In the genomic region with DNA sequence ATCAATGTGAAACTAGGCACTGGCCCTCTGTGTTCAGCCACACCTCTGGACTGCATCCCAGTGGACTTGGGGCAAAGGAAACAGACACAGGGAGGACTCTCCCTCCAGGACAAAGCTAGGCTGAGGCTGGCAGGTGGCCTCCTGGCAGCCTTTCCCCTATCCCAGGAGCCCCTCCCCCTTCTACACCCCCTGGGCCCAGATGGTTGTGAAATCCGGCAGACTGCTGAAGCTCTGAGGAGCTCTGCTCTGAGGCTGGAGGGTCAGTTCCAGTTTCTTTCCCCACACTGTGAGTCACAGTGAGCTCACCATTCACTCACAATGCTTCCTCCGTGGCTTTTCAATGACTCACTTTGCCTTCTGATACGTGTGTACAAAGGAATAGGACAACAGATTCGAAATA, we compare ENCODE assay signal across 8 mouse cellular contexts. TPM values are rescaled to one million over a fixed set of nuclear protein-coding genes. Genes with fewer than 3 reads are reported as not detected.
DNase-seq lines count a peak whose midpoint lies in the region; ATAC-seq lines count a peak whose summit lies in the region.

No protein-coding gene starts in this region.

- DNase-seq in liver = peak; percentile 35
- DNase-seq in embryonic facial prominence, embryonic 10.5 days (ENCODE audit: low spot score) = peak; percentile 41
- DNase-seq in kidney, postnatal 14 days = peak; percentile 75
- DNase-seq in lung, postnatal 14 days = peak; percentile 73
- peak; percentile 59 to 63 for DNase-seq in right cerebral cortex, postnatal 10 days (ENCODE audit: low spot score in 2 of 2)
- DNase-seq in spleen, adult 18-20 months = no peak

- no peaks in the 10 kb centered on the region for H3K9me3 ChIP-seq in liver, embryonic 12.5 days (replicated peaks)
- no peaks in the 10 kb centered on the region for H3K9me3 ChIP-seq in embryonic facial prominence, embryonic 10.5 days
- no peaks in the 10 kb centered on the region for H3K9me3 ChIP-seq in heart, embryonic 13.5 days

- WGBS in liver, embryonic 12.5 days (ENCODE audit: insufficient replicate concordance) = 30% methylated on average over 4 of the region's 4 CpGs
- 26% methylated on average over 4 of the region's 4 CpGs for WGBS in embryonic facial prominence, embryonic 10.5 days
- 23% methylated on average over 4 of the region's 4 CpGs for WGBS in heart, embryonic 13.5 days

- no peak overlapping the region for H3K9ac ChIP-seq in liver, embryonic 12.5 days
- no peak overlapping the region for H3K9ac ChIP-seq in heart, embryonic 13.5 days

- no peak overlapping the region for H3K4me3 ChIP-seq in liver, embryonic 12.5 days
- no peak overlapping the region for H3K4me3 ChIP-seq in embryonic facial prominence, embryonic 10.5 days
- H3K4me3 ChIP-seq in heart, embryonic 13.5 days = no peak overlapping the region

- H3K4me2 ChIP-seq in liver, embryonic 12.5 days = no peak overlapping the region
- H3K4me2 ChIP-seq in heart, embryonic 13.5 days = no peak overlapping the region

- no peak overlapping the region for H3K27ac ChIP-seq in liver, embryonic 12.5 days
- H3K27ac ChIP-seq in embryonic facial prominence, embryonic 10.5 days (replicated peaks) = no peak overlapping the region; the same call in 1 of the 2 replicates
- H3K27ac ChIP-seq in heart, embryonic 13.5 days (replicated peaks) = peak overlapping the region; percentile 6; the same call in 1 of the 2 replicates

- H3K27me3 ChIP-seq in liver, embryonic 12.5 days (replicated peaks) = 0 out of 2 replicates have a peak, but pooled peaks cover 17% of the 10 kb centered on the region
- H3K27me3 ChIP-seq in embryonic facial prominence, embryonic 10.5 days (replicated peaks; ENCODE audit: low read depth, poor library complexity, severe bottlenecking) = 0 out of 2 replicates have a peak, but pooled peaks cover 2% of the 10 kb centered on the region
- H3K27me3 ChIP-seq in heart, embryonic 13.5 days (replicated peaks) = no peaks in the 10 kb centered on the region

- no peaks in the 10 kb centered on the region for H3K36me3 ChIP-seq in liver, embryonic 12.5 days
- no peaks in the 10 kb centered on the region for H3K36me3 ChIP-seq in embryonic facial prominence, embryonic 10.5 days (replicated peaks)
- H3K36me3 ChIP-seq in heart, embryonic 13.5 days = peaks cover 9% of the 10 kb centered on the region

- H3K4me1 ChIP-seq in liver, embryonic 12.5 days = peaks cover 23% of the 10 kb centered on the region
- H3K4me1 ChIP-seq in embryonic facial prominence, embryonic 10.5 days = peaks cover 10% of the 10 kb centered on the region
- peaks cover 17% of the 10 kb centered on the region for H3K4me1 ChIP-seq in heart, embryonic 13.5 days

- ATAC-seq in liver, embryonic 12.5 days = no peak
- no peak for ATAC-seq in heart, embryonic 13.5 days (ENCODE audit: extremely low read depth, insufficient number of reproducible peaks, low FRiP score, low TSS enrichment)

RNA-seq across cellular contexts. Expression of a gene that starts 29.9 kb away (rescaled TPM):
- polyA plus RNA-seq in liver, embryonic 12.5 days (2016; fragmentation: Nextera tagmentation; extraction: Ambion mirVana) = 2.9 and 3.1 TPM in 2 replicates
- 2.5 and 2.7 TPM in 2 replicates for polyA plus RNA-seq in embryonic facial prominence, embryonic 10.5 days (2016; fragmentation: Nextera tagmentation; extraction: Ambion mirVana)
- polyA plus RNA-seq in heart, embryonic 13.5 days (2015; fragmentation: Nextera tagmentation; extraction: Ambion mirVana) = 6.2 and 6.8 TPM in 2 replicates

RNA-seq across cellular contexts. Expression of a gene that starts 51.9 kb away (rescaled TPM):
- 1.9 and 2.1 TPM in 2 replicates for polyA plus RNA-seq in liver, embryonic 12.5 days (2016; fragmentation: Nextera tagmentation; extraction: Ambion mirVana)
- polyA plus RNA-seq in embryonic facial prominence, embryonic 10.5 days (2016; fragmentation: Nextera tagmentation; extraction: Ambion mirVana) = 0.41 and 0.61 TPM in 2 replicates
- polyA plus RNA-seq in heart, embryonic 13.5 days (2015; fragmentation: Nextera tagmentation; extraction: Ambion mirVana) = 0.74 and 0.75 TPM in 2 replicates

Comparison
In these comparisons a context has a peak if more than half of its experiments do, and no peak if none do; other contexts are left out.
1. DNase-seq: peak in liver (single experiment), embryonic facial prominence, embryonic 10.5 days (single experiment), kidney, postnatal 14 days (single experiment), lung, postnatal 14 days (single experiment) and right cerebral cortex, postnatal 10 days (2 of 2); none in spleen, adult 18-20 months (0 of 2).